23 mouse cellular contexts compared by ENCODE assay signal in the genomic region with DNA sequence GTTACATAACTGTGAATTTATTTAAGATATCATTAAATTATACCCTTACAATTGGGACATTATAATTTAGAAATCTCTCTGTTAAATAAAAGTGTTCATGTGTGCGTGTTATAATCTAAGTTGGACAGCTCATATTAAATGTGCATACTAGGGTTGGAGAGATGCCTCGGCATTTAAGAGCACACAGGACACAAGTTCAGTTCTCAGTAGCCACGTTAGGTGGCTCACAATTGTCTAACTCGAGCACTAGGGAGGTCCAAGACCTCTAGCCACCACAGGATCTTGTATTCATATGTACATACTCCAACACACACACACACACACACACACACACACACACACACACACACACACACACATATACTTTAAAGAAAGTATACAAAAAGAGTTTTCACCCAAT. TPM values are rescaled to one million over a fixed set of nuclear protein-coding genes. Genes with fewer than 3 reads are reported as not detected.
"Had no signal": no experiment of that assay in that cellular context is flagged by ENCODE, and none has a peak within 500 bp of the region (broad histone marks: within the 10 kb centered on the region; RNA-seq: fewer than 3 reads in every experiment).

No protein-coding gene starts in this region.

- H3K27me3 ChIP-seq: lung, embryonic 15.5 days; midbrain, embryonic 12.5 days; neural tube, embryonic 13.5 days; neural tube, embryonic 15.5 days; stomach, embryonic 15.5 days had no signal

- ATAC-seq: liver, postnatal 0 days; midbrain, embryonic 16.5 days had no signal

- DNase-seq: liver, postnatal 0 days; lung, adult 2 months; lung, postnatal 10 days; lung, postnatal 4 days; midbrain, embryonic 14.5 days; retina, postnatal 1 day; right cerebral cortex, adult 18-20 months; right cerebral cortex, postnatal 25 days; right cerebral cortex, postnatal 4 days; spleen, adult 18-20 months; thymus, adult 2 months; thymus, postnatal 25 days; thymus, postnatal 4 days had no signal

- H3K36me3 ChIP-seq: lung, embryonic 15.5 days; midbrain, embryonic 10.5 days; midbrain, embryonic 12.5 days; neural tube, embryonic 13.5 days; neural tube, embryonic 15.5 days; stomach, embryonic 15.5 days had no signal

- H3K4me3 ChIP-seq: lung, embryonic 15.5 days; midbrain, embryonic 10.5 days; midbrain, embryonic 12.5 days; myocyte; neural tube, embryonic 13.5 days; neural tube, embryonic 15.5 days; stomach, embryonic 15.5 days had no signal

- H3K4me1 ChIP-seq: lung, embryonic 15.5 days; midbrain, embryonic 10.5 days; midbrain, embryonic 12.5 days; neural tube, embryonic 13.5 days; neural tube, embryonic 15.5 days; stomach, embryonic 15.5 days had no signal

- H3K9me3 ChIP-seq: lung, embryonic 15.5 days; midbrain, embryonic 10.5 days; midbrain, embryonic 12.5 days; neural tube, embryonic 13.5 days; neural tube, embryonic 15.5 days; stomach, embryonic 15.5 days had no signal

RNA-seq across cellular contexts. Expression of a gene that starts 56.0 kb away (rescaled TPM):
- total RNA-seq: megakaryocyte-erythroid progenitor cell, adult 5-6 weeks had no signal
- polyA plus RNA-seq: liver, postnatal 0 days; testis, adult 2 months had no signal
